Mouse (Mus musculus): ENCODE data around the gene Ino80b. TPM values are rescaled to one million over a fixed set of nuclear protein-coding genes. Genes with fewer than 3 reads are reported as not detected.

Gene Ino80b
- total RNA-seq, 1 experiment: 21.2 TPM

- DNase-seq (ENCODE audit: low read depth, low spot score): no peak
- no peak for TF ChIP-seq ZC3H11A (IDR thresholded peaks at IDR 0.05; ENCODE audit: borderline replicate concordance, low read depth, low read length)
- TF ChIP-seq HCFC1 (IDR thresholded peaks at IDR 0.05; ENCODE audit: borderline replicate concordance, insufficient read depth, low read length): no peak
- TF ChIP-seq CHD2 (IDR thresholded peaks at IDR 0.05; ENCODE audit: low read depth, low read length): no peak
- TF ChIP-seq MAFK (IDR thresholded peaks at IDR 0.05; ENCODE audit: insufficient read depth, low read depth, low read length): no peak
- no peak for TF ChIP-seq ZNF384 (IDR thresholded peaks at IDR 0.05; ENCODE audit: low read depth, low read length)
- H3K9ac ChIP-seq (ENCODE audit: insufficient read depth, low read depth, low read length, poor library complexity, severe bottlenecking): peak overlapping the region; percentile 17; the same call in 1 of the 2 replicates
- no peaks in the 10 kb centered on the region for H3K36me3 ChIP-seq (ENCODE audit: control insufficient read depth, insufficient read depth, low read length, poor library complexity, severe bottlenecking)
- 0 out of 2 replicates have a peak overlapping the region, but pooled peaks have one; percentile 46 for H3K27ac ChIP-seq (ENCODE audit: insufficient read depth, low read depth, low read length, poor library complexity, severe bottlenecking)
- H3K9me3 ChIP-seq (ENCODE audit: control insufficient read depth, insufficient read depth, low read depth, low read length): no peaks in the 10 kb centered on the region
- in situ Hi-C loops (cut with MboI; ENCODE audit: low sequenced_read_pairs in 2 of 2, unreplicated experiment in 2 of 2): no loop called here
- H3K4me3 ChIP-seq (ENCODE audit: insufficient read depth in 1 of 2, low read depth in 1 of 2, low read length in 2 of 2, poor library complexity in 1 of 2, severe bottlenecking in 1 of 2): peak overlapping the region in 1 of 2 experiments; percentile 8; a peak in 1 of 4 replicates
- peaks cover 1 to 10% of the 10 kb centered on the region in 2 experiments; a peak in 3 of 4 replicates for H3K4me1 ChIP-seq (ENCODE audit: control insufficient read depth in 2 of 2, insufficient read depth in 2 of 2, low read length in 2 of 2, poor library complexity in 1 of 2)
Observed at GRCm38 (mm10) chr6:83147280-83147679, 22.0 kb upstream of the Ino80b start.

GRCm38 (mm10) chr6:83145805-83146204 lies 20.6 kb upstream of the Ino80b start:
- no peaks in the 10 kb centered on the region for H3K36me3 ChIP-seq (ENCODE audit: control insufficient read depth, insufficient read depth, low read length, poor library complexity, severe bottlenecking)
- H3K9me3 ChIP-seq (ENCODE audit: control insufficient read depth, insufficient read depth, low read depth, low read length): no peaks in the 10 kb centered on the region
- no peak overlapping the region for H3K9ac ChIP-seq (ENCODE audit: insufficient read depth, low read depth, low read length, poor library complexity, severe bottlenecking)
- TF ChIP-seq HCFC1 (IDR thresholded peaks at IDR 0.05; ENCODE audit: borderline replicate concordance, insufficient read depth, low read length) (no peak), MAFK (IDR thresholded peaks at IDR 0.05; ENCODE audit: insufficient read depth, low read depth, low read length) (no peak), ZNF384 (IDR thresholded peaks at IDR 0.05; ENCODE audit: low read depth, low read length) (no peak), ZC3H11A (IDR thresholded peaks at IDR 0.05; ENCODE audit: borderline replicate concordance, low read depth, low read length) (no peak), CHD2 (IDR thresholded peaks at IDR 0.05; ENCODE audit: low read depth, low read length) (no peak)
- H3K4me1 ChIP-seq (ENCODE audit: control insufficient read depth in 2 of 2, insufficient read depth in 2 of 2, low read length in 2 of 2, poor library complexity in 1 of 2): peaks cover 1 to 8% of the 10 kb centered on the region in 2 experiments; a peak in 2 of 4 replicates
- no peak overlapping the region for H3K27ac ChIP-seq (ENCODE audit: insufficient read depth, low read depth, low read length, poor library complexity, severe bottlenecking)
- peak overlapping the region in 1 of 2 experiments; percentile 5; a peak in 1 of 4 replicates for H3K4me3 ChIP-seq (ENCODE audit: insufficient read depth in 1 of 2, low read depth in 1 of 2, low read length in 2 of 2, poor library complexity in 1 of 2, severe bottlenecking in 1 of 2)
- in situ Hi-C loops (cut with MboI; ENCODE audit: low sequenced_read_pairs in 2 of 2, unreplicated experiment in 2 of 2): no loop called here
- no peak for DNase-seq (ENCODE audit: low read depth, low spot score)

- H3K27ac ChIP-seq (ENCODE audit: insufficient read depth, low read depth, low read length, poor library complexity, severe bottlenecking): no peak overlapping the region
- H3K36me3 ChIP-seq (ENCODE audit: control insufficient read depth, insufficient read depth, low read length, poor library complexity, severe bottlenecking): no peaks in the 10 kb centered on the region
- peaks cover 1 to 8% of the 10 kb centered on the region in 2 experiments; a peak in 2 of 4 replicates for H3K4me1 ChIP-seq (ENCODE audit: control insufficient read depth in 2 of 2, insufficient read depth in 2 of 2, low read length in 2 of 2, poor library complexity in 1 of 2)
- in situ Hi-C loops (cut with MboI; ENCODE audit: low sequenced_read_pairs in 2 of 2, unreplicated experiment in 2 of 2): no loop called here
- no peak overlapping the region for H3K9ac ChIP-seq (ENCODE audit: insufficient read depth, low read depth, low read length, poor library complexity, severe bottlenecking)
- no peak overlapping the region for H3K4me3 ChIP-seq (ENCODE audit: insufficient read depth in 1 of 2, low read depth in 1 of 2, low read length in 2 of 2, poor library complexity in 1 of 2, severe bottlenecking in 1 of 2)
- TF ChIP-seq MAFK (IDR thresholded peaks at IDR 0.05; ENCODE audit: insufficient read depth, low read depth, low read length): no peak
- no peak for TF ChIP-seq ZNF384 (IDR thresholded peaks at IDR 0.05; ENCODE audit: low read depth, low read length)
- no peak for TF ChIP-seq ZC3H11A (IDR thresholded peaks at IDR 0.05; ENCODE audit: borderline replicate concordance, low read depth, low read length)
- no peak for TF ChIP-seq CHD2 (IDR thresholded peaks at IDR 0.05; ENCODE audit: low read depth, low read length)
- no peak for TF ChIP-seq HCFC1 (IDR thresholded peaks at IDR 0.05; ENCODE audit: borderline replicate concordance, insufficient read depth, low read length)
- H3K9me3 ChIP-seq (ENCODE audit: control insufficient read depth, insufficient read depth, low read depth, low read length): no peaks in the 10 kb centered on the region
- DNase-seq (ENCODE audit: low read depth, low spot score): no peak
Observed at GRCm38 (mm10) chr6:83145209-83145608, 20.0 kb upstream of the Ino80b start.

DNA sequence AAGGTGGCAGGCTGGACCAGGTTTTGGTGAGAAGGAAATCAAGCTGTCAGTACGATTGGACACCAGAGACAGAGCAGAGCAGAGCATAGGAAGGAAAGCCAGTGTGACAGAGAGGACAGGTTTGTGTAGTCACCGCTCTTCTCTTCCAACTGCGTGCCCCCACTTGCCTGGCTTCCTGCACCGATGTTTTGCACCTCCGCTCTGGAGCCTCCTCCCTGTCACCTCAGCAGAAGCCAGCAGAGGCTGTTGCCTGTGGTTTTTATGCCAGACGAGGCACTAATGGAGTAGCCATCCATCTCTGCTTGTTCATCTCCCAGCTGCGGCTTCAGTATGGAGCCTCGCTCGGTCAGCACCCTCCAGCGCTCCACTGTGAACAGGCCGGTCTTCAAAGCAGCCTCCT lies 17.7 kb upstream of the Ino80b start:
- H3K36me3 ChIP-seq (ENCODE audit: control insufficient read depth, insufficient read depth, low read length, poor library complexity, severe bottlenecking): no peaks in the 10 kb centered on the region
- no peak overlapping the region for H3K27ac ChIP-seq (ENCODE audit: insufficient read depth, low read depth, low read length, poor library complexity, severe bottlenecking)
- in situ Hi-C loops (cut with MboI; ENCODE audit: low sequenced_read_pairs in 2 of 2, unreplicated experiment in 2 of 2): no loop called here
- H3K9me3 ChIP-seq (ENCODE audit: control insufficient read depth, insufficient read depth, low read depth, low read length): no peaks in the 10 kb centered on the region
- H3K4me3 ChIP-seq (ENCODE audit: insufficient read depth in 1 of 2, low read depth in 1 of 2, low read length in 2 of 2, poor library complexity in 1 of 2, severe bottlenecking in 1 of 2): peak overlapping the region in 1 of 2 experiments; percentile 50; a peak in 1 of 4 replicates
- H3K4me1 ChIP-seq (ENCODE audit: control insufficient read depth in 2 of 2, insufficient read depth in 2 of 2, low read length in 2 of 2, poor library complexity in 1 of 2): peaks cover 9 to 10% of the 10 kb centered on the region in 2 experiments; a peak in 3 of 4 replicates
- DNase-seq (ENCODE audit: low read depth, low spot score): no peak
- TF ChIP-seq ZNF384 (IDR thresholded peaks at IDR 0.05; ENCODE audit: low read depth, low read length) (no peak), HCFC1 (IDR thresholded peaks at IDR 0.05; ENCODE audit: borderline replicate concordance, insufficient read depth, low read length) (no peak), CHD2 (IDR thresholded peaks at IDR 0.05; ENCODE audit: low read depth, low read length) (no peak), ZC3H11A (IDR thresholded peaks at IDR 0.05; ENCODE audit: borderline replicate concordance, low read depth, low read length) (no peak), MAFK (IDR thresholded peaks at IDR 0.05; ENCODE audit: insufficient read depth, low read depth, low read length) (no peak)
- H3K9ac ChIP-seq (ENCODE audit: insufficient read depth, low read depth, low read length, poor library complexity, severe bottlenecking): no peak overlapping the region

Data from ES-E14 (cell line).